Mouse (Mus musculus): ENCODE measurements around the gene Odc1.

GRCm38 (mm10) chr12:17545884-17546283 lies 1.3 kb downstream of the Odc1 start:
- no peak for TF ChIP-seq CTCF (IDR thresholded peaks at IDR 0.05; ENCODE audit: low read depth, low read length)
- TF ChIP-seq POLR2A (IDR thresholded peaks at IDR 0.05; ENCODE audit: insufficient read depth, low read length) = no peak
